Mouse (Mus musculus): ENCODE data around the gene Cdk2ap2. TPM values are rescaled to one million over a fixed set of nuclear protein-coding genes. Genes with fewer than 3 reads are reported as not detected.

The Cdk2ap2 gene
- polyA plus RNA-seq, 1 experiment, result 26.9 TPM

DNA sequence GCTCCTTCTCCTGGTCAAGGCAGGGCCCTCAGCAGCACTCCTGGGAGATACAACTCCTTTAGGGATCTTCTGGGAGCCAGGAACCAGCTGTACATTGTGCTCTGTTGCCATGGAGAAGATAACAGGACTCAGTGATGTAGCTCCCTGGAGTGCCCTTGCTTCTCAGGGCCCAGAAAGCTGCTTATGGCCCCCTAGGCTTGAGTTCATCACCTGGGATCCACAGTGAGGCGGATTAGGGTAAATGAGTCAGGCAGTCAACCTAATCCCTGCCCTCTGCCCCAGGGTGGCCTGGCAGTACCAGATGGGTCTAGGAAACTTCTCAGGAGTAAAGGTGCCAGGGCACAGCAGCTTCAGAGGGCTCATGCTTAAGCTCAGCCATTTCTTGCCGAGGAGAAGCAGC is 42.5 kb downstream of the Cdk2ap2 start, which contains the start of gene Gpr152:
Gpr152 (plus strand) TSS at position 342 of the 400 bp plus-strand sequence.
- H3K4me1 ChIP-seq (ENCODE audit: control insufficient read depth, insufficient read depth, low read length), result peaks cover 4% of the 10 kb centered on the region
- no peak within 1 kb of the TSS for H3K4me3 ChIP-seq (ENCODE audit: low read depth, low read length)
- H3K27me3 ChIP-seq (ENCODE audit: control insufficient read depth, insufficient read depth, low read length, poor library complexity, severe bottlenecking), result no peaks in the 10 kb centered on the region
- no peak for TF ChIP-seq POLR2A (IDR thresholded peaks at IDR 0.05; ENCODE audit: insufficient read depth, low read length)
- no peak for TF ChIP-seq CTCF (IDR thresholded peaks at IDR 0.05; ENCODE audit: low read depth, low read length)
- TF ChIP-seq EP300 (IDR thresholded peaks at IDR 0.05; ENCODE audit: insufficient read depth, low read depth, low read length), result no peak
- H3K36me3 ChIP-seq (ENCODE audit: control insufficient read depth, insufficient read depth, low read length, poor library complexity, severe bottlenecking), result no peaks in the 10 kb centered on the region
- H3K9me3 ChIP-seq (replicated peaks; ENCODE audit: control insufficient read depth, insufficient read depth, low read length, poor library complexity, severe bottlenecking), result no peaks in the 10 kb centered on the region
- no peak within 1 kb of the TSS for H3K27ac ChIP-seq (ENCODE audit: insufficient read depth, low read length)
- H3K9ac ChIP-seq (ENCODE audit: low read depth, poor library complexity, severe bottlenecking), result no peak within 1 kb of the TSS

DNA sequence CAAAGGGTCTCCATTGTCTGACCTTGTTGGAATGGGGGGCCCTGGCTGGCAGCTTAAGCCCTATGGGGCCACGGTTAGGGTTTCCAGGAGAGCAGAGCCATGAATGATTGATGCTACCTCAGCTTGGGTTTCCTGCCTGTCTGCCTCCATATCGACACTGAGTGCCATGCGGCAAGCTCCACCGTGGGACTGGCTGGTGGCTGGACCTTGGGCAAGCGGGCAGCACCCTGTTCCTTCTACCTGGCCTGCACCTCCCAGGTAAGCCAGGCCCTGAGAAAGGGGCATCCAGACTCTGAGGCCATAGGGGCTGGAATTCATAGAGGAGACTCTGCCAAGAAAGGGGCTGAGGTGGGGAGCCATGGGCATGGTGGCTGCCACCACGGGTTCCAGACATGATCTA is 43.2 kb downstream of the Cdk2ap2 start:
- H3K27me3 ChIP-seq (ENCODE audit: control insufficient read depth, insufficient read depth, low read length, poor library complexity, severe bottlenecking), result no peaks in the 10 kb centered on the region
- H3K9me3 ChIP-seq (replicated peaks; ENCODE audit: control insufficient read depth, insufficient read depth, low read length, poor library complexity, severe bottlenecking), result no peaks in the 10 kb centered on the region
- H3K4me3 ChIP-seq (ENCODE audit: low read depth, low read length), result no peak overlapping the region
- TF ChIP-seq CTCF (IDR thresholded peaks at IDR 0.05; ENCODE audit: low read depth, low read length) (no peak), POLR2A (IDR thresholded peaks at IDR 0.05; ENCODE audit: insufficient read depth, low read length) (no peak), EP300 (IDR thresholded peaks at IDR 0.05; ENCODE audit: insufficient read depth, low read depth, low read length) (no peak)
- H3K9ac ChIP-seq (ENCODE audit: low read depth, poor library complexity, severe bottlenecking), result no peak overlapping the region
- H3K4me1 ChIP-seq (ENCODE audit: control insufficient read depth, insufficient read depth, low read length), result peaks cover 4% of the 10 kb centered on the region
- no peaks in the 10 kb centered on the region for H3K36me3 ChIP-seq (ENCODE audit: control insufficient read depth, insufficient read depth, low read length, poor library complexity, severe bottlenecking)
- no peak overlapping the region for H3K27ac ChIP-seq (ENCODE audit: insufficient read depth, low read length)

- Histone ChIP-seq H3K4me3 (ENCODE audit: low read depth, low read length) (no peak overlapping the region), H3K27ac (ENCODE audit: insufficient read depth, low read length) (no peak overlapping the region), H3K4me1 (ENCODE audit: control insufficient read depth, insufficient read depth, low read length) (no peaks in the 10 kb centered on the region), H3K9ac (ENCODE audit: low read depth, poor library complexity, severe bottlenecking) (no peak overlapping the region), H3K36me3 (ENCODE audit: control insufficient read depth, insufficient read depth, low read length, poor library complexity, severe bottlenecking) (no peaks in the 10 kb centered on the region), H3K27me3 (ENCODE audit: control insufficient read depth, insufficient read depth, low read length, poor library complexity, severe bottlenecking) (no peaks in the 10 kb centered on the region), H3K9me3 (replicated peaks; ENCODE audit: control insufficient read depth, insufficient read depth, low read length, poor library complexity, severe bottlenecking) (no peaks in the 10 kb centered on the region)
- no peak for TF ChIP-seq CTCF (IDR thresholded peaks at IDR 0.05; ENCODE audit: low read depth, low read length)
- no peak for TF ChIP-seq EP300 (IDR thresholded peaks at IDR 0.05; ENCODE audit: insufficient read depth, low read depth, low read length)
- TF ChIP-seq POLR2A (IDR thresholded peaks at IDR 0.05; ENCODE audit: insufficient read depth, low read length), result no peak
Observed at GRCm38 (mm10) chr19:4142416-4143173, 45.6 kb downstream of the Cdk2ap2 start.

GRCm38 (mm10) chr19:4143759-4144268 is 46.8 kb downstream of the Cdk2ap2 start, which contains the start of gene Cabp4:
TSS of gene Cabp4 (minus strand) at chr19:4144033.
- no peaks in the 10 kb centered on the region for H3K4me1 ChIP-seq (ENCODE audit: control insufficient read depth, insufficient read depth, low read length)
- H3K36me3 ChIP-seq (ENCODE audit: control insufficient read depth, insufficient read depth, low read length, poor library complexity, severe bottlenecking), result no peaks in the 10 kb centered on the region
- TF ChIP-seq EP300 (IDR thresholded peaks at IDR 0.05; ENCODE audit: insufficient read depth, low read depth, low read length) (no peak), CTCF (IDR thresholded peaks at IDR 0.05; ENCODE audit: low read depth, low read length) (no peak), POLR2A (IDR thresholded peaks at IDR 0.05; ENCODE audit: insufficient read depth, low read length) (no peak)
- H3K4me3 ChIP-seq (ENCODE audit: low read depth, low read length), result no peak within 1 kb of the TSS
- no peak within 1 kb of the TSS for H3K9ac ChIP-seq (ENCODE audit: low read depth, poor library complexity, severe bottlenecking)
- H3K27me3 ChIP-seq (ENCODE audit: control insufficient read depth, insufficient read depth, low read length, poor library complexity, severe bottlenecking), result no peaks in the 10 kb centered on the region
- no peak within 1 kb of the TSS for H3K27ac ChIP-seq (ENCODE audit: insufficient read depth, low read length)
- no peaks in the 10 kb centered on the region for H3K9me3 ChIP-seq (replicated peaks; ENCODE audit: control insufficient read depth, insufficient read depth, low read length, poor library complexity, severe bottlenecking)

GRCm38 (mm10) chr19:4144550-4145498 is 47.8 kb downstream of the Cdk2ap2 start:
- H3K27ac ChIP-seq (ENCODE audit: insufficient read depth, low read length), result no peak overlapping the region
- TF ChIP-seq CTCF (IDR thresholded peaks at IDR 0.05; ENCODE audit: low read depth, low read length), result no peak
- TF ChIP-seq POLR2A (IDR thresholded peaks at IDR 0.05; ENCODE audit: insufficient read depth, low read length), result no peak
- no peak for TF ChIP-seq EP300 (IDR thresholded peaks at IDR 0.05; ENCODE audit: insufficient read depth, low read depth, low read length)
- no peak overlapping the region for H3K4me3 ChIP-seq (ENCODE audit: low read depth, low read length)
- H3K36me3 ChIP-seq (ENCODE audit: control insufficient read depth, insufficient read depth, low read length, poor library complexity, severe bottlenecking), result no peaks in the 10 kb centered on the region
- no peaks in the 10 kb centered on the region for H3K9me3 ChIP-seq (replicated peaks; ENCODE audit: control insufficient read depth, insufficient read depth, low read length, poor library complexity, severe bottlenecking)
- H3K27me3 ChIP-seq (ENCODE audit: control insufficient read depth, insufficient read depth, low read length, poor library complexity, severe bottlenecking), result no peaks in the 10 kb centered on the region
- no peak overlapping the region for H3K9ac ChIP-seq (ENCODE audit: low read depth, poor library complexity, severe bottlenecking)
- peaks cover 2% of the 10 kb centered on the region for H3K4me1 ChIP-seq (ENCODE audit: control insufficient read depth, insufficient read depth, low read length)

Measured in ES-Bruce4 (cell line).